Mouse (Mus musculus): ENCODE measurements around the gene St8sia6.
"Not testable (repeated sequence)": the region's sequence is repeated elsewhere in the genome, so short reads cannot be mapped to it uniquely, and the experiment has no call there.

St8sia6 gene

DNA sequence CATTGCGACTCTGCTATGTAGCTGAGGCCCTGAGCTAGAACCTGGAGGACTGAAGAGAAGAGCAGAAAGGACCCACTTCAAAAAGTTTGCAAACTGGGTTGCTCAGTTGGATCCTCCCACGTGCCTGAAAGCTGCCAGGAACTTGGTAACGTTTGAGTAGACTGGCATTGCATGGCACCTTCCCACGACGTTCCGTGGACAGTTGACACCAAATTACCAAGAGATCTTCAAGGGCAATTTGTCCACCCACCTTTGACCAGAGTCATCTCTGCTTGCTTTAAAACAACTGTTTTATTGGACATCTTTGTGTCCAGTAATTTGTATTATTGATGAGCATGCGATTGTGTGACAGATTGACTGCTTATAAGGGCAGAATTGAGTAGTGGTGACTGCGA is at the start of gene St8sia6:
TSS of gene St8sia6 (minus strand) at position 96 of the 395 bp plus-strand sequence.
- in situ Hi-C loops (cut with MboI, MseI), result loop anchor here (5.0 kb wide), 3 partner anchors 72 to 122 kb away; no protein-coding TSS in a partner anchor

DNA sequence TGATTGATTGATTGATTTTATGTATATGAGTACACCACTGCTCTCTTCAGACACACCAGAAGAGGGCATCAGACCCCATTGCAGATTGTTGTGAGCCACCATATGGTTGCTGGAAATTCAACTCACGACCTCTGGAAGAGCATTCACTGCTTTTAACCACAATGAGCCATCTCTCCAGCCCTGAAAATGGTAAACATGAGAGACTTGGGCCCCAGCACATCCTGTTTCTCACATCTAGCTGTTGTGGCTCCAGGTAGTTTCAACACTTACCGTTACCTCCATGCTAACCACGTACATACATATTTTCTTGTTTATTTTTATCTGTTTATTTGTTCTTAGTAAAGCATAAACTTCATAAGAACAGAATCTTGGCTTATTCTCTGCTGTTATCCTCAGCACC is 42.4 kb upstream of the St8sia6 start:
- in situ Hi-C loops (cut with MboI, MseI), result no loop called here

- in situ Hi-C loops (cut with MboI, MseI), result no loop called here
Measured at GRCm38 (mm10) chr2:13834989-13835388, 41.1 kb upstream of the St8sia6 start.

GRCm38 (mm10) chr2:13816645-13817044 is 22.8 kb upstream of the St8sia6 start:
- in situ Hi-C loops (cut with MboI, MseI), result no loop called here

DNA sequence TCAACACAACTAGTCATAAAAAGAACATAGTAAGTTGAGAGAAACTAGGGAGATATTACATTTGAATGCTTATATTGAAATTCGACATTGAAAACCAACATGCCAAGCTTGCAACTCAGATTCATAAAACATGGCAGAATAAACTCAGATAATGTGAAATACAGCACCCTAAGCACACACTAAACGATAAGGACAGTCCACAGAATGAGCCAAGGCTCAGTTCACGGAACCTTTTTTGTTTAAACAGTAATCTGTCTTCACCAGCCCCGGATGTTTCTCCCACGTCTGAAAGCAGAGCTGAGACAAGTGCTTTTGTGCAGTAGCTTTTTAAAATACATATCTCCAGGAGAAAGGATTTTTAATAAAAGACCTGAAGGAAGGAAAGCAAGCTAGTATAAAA is 14.7 kb upstream of the St8sia6 start:
- in situ Hi-C loops (cut with MboI, MseI), result no loop called here

- in situ Hi-C loops (cut with MboI, MseI), result no loop called here
Measured at GRCm38 (mm10) chr2:13808008-13808407, 14.1 kb upstream of the St8sia6 start.

DNA sequence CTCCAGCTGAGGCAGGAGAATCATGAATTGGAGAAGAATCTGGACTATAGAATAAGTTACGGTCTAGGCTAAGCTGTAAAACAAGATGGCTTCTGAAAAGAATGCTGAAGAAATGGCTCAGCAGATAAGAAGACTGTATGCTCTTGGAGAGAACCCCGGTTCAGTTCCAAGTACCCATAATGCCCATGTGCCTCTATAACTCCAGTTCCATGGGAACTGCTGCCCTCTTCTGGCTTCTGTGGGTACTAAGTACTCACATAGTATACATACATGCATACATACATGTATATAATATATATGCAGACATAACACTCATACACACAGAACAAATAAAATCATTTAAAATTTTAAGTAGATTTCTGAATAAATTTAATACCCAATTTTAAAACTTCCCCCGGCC is 12.3 kb upstream of the St8sia6 start:
- in situ Hi-C loops (cut with MboI, MseI), result no loop called here

DNA sequence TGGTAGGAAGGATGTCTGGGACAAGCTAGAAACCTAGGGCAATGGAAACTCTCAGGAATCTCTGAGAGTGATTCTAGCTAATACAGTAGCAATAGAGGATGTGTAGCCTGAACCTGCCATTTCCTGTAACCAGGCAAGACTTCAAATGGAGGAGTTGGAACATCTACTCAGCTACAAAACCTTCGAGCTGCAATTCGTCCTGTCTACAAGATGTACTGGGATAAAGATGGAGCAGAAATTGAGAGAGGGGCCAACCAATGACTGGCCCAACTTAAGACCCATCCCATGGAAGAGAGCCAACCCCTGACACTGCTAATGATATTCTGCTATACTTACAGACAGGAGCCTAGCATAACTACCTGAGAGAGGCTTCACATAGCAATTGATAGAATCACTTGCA is 6.8 kb upstream of the St8sia6 start:
- in situ Hi-C loops (cut with MboI, MseI), result loop anchor here in 1 of 2 experiments (5.0 kb wide), 1 partner anchor 528 kb away; the partner anchor contains the start of gene Rsu1

GRCm38 (mm10) chr2:13794446-13794845 is 582 bp upstream of the St8sia6 start:
- in situ Hi-C loops (cut with MboI, MseI), result loop anchor here (5.0 kb wide), 3 partner anchors 72 to 122 kb away; no protein-coding TSS in a partner anchor

DNA sequence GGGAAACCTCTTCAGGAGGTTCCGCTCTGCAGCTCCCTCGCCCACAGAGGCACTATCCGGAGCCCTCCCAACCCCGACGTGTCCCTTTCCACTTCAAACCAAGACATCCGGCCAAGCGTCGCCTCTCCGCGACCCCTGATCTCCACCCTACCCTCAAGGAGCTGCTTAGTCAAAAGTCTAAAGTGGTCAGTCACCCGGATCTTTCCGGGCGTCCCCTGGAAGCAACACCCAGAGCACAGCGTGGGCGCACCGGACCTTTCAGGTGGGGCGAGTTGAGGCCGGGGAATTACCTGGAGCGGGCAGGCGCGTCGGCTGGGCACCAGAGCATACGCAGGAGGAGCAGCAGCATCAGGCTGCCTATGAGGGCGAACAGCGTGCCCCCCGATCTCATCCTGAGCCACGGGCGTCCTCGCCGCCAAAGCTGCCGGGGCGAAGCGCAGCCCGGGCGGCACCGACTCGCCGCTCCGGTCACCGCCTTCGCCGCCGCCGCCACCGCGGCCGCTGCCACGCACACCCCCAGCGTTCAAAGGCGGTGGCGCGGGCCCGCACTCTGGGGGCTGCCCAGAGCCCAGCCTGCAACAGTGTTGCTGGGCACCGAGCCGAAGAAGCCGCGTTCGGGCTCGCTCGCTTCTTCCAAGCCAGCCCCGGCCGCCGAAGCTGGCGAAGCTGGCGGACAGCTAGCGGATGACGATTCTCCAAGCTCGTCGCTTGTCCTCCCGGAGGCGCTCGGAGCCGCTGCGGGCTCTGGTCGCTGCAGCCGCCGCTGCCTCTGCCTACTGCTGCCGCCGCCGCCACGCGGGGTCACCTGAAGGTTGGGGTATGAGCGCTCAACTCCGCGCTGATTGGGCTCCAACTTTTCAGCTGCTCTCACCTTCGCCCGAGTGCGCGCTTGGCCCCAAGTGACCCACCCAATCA is 553 bp downstream of the St8sia6 start:
- in situ Hi-C loops (cut with MboI, MseI), result loop anchor here (5.0 kb wide), 3 partner anchors 71 to 121 kb away; no protein-coding TSS in a partner anchor

DNA sequence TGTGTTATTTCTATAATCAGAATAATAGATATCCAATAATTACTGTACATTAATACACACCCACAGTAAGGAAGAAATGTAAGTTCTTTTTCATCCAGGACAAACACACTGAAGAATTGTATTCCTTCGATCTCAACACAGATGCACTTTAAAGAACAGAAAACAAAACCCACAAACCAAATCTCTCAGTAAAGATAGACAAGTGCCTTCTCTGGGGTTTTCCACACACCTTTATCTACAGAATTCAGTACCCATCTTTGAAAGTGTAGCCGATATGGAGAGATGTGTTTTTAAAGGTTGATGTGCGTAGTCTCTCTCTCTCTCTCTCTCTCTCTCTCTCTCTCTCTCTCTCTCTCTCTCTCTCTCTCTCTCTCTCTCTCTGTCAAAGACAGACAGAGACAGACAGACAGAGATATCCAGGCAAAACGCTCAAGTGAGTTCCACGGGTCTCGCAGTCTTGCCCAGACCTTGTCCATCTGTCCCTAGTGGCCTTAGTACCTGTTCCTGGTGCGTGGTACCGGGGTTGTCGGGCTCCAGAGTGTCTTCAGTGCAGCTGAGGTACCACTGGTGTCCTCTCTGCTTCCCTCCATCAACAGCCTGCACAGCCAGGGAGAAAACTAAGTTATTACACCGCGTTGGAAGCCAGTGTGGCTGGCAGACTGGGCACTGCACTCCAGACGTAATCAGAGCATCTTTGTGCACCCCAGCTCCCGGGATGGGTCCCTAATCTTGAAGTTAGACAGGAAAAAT is 1.4 kb downstream of the St8sia6 start:
- in situ Hi-C loops (cut with MboI, MseI), result loop anchor here (5.0 kb wide), 3 partner anchors 70 to 120 kb away; no protein-coding TSS in a partner anchor

- in situ Hi-C loops (cut with MboI, MseI), result loop anchor here (5.0 kb wide), 3 partner anchors 69 to 119 kb away; no protein-coding TSS in a partner anchor
Measured at GRCm38 (mm10) chr2:13791598-13791997, 2.3 kb downstream of the St8sia6 start.

DNA sequence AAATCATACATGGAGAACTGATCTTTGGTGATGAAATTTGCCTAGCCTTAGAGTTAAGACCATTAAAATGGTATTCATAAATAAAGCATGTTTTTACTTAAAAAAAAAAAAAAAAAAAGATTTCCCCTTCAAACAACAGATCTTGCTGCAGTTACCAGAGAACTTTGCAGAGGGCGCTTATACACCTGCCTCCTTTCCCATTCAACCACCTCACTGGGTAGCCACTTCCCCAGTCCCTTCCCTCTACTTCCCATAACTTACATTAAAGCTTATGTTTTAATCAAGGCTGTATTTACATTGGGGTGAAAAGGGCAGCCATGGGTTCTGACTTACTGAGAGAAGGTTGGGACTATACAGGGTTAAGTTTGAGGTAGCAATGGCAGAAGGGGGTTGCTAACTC is 4.5 kb downstream of the St8sia6 start:
- in situ Hi-C loops (cut with MboI, MseI), result no loop called here

DNA sequence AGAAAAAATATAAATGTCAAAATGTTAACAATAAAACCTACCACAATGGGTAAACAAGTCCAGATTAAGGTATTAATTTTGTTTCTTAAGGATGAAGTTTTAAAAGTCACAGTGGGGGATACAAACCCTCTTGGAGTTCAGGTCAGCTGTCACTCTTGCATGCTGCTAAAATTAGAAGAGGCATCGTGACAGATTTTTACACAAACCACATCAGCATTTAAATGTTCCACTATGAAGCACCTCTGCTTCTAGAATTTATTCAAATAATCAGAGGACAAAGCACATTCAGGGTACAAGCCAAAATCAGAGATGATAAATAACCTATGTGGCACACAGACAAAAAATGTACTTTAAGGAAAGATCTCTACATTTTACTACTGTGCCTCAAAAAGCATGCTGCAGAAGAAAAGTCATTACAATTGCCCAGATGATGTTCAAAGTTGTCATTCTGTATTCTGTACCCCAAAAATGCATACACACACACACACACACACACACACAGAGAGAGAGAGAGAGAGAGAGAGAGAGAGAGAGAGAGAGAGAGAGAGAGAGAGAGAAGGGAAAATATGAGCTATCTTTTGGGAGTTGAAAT is 7.2 kb downstream of the St8sia6 start:
- in situ Hi-C loops (cut with MboI, MseI), result no loop called here

- in situ Hi-C loops (cut with MboI, MseI), result not testable (repeated sequence)
Measured at GRCm38 (mm10) chr2:13785992-13786391, 7.9 kb downstream of the St8sia6 start.

DNA sequence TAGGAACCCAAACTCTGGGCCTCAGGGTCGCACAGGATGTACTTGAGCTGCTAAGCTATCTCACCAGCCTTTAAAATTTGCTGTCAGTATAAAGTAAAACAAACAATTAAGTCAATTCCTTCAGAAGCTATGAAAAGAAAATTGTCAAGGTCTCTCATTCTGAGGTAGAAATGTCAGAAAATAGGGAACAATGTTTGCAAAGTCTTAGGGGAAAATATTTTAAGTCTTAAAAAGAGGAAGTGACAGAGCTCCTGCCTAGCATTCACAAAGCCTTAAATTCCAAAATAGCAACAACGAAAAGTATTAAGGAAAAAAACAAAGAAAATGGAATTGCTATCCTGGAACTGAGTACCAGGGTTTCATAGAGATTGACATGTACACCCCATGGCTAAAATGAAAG is 8.6 kb downstream of the St8sia6 start:
- in situ Hi-C loops (cut with MboI, MseI), result no loop called here

DNA sequence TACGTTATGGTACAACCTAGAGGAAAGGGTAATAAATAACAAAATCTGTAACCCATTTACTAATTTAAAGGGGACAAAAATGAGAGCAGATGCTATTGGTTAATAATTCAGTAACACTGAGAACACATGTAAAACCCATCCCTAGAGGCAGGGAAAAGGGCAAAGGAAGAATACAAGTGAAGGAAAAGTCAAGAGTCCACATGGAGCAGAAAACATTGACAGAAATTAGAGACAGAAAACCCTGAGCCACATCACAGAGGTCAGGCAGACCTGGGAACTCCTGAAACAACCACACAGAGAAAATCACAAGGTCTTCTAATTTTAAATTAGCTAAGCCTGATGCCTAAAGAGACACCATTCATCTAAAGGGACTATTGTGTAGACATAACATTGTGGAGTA is 9.4 kb downstream of the St8sia6 start:
- in situ Hi-C loops (cut with MboI, MseI), result no loop called here

- in situ Hi-C loops (cut with MboI, MseI), result no loop called here
Measured at GRCm38 (mm10) chr2:13777032-13777431, 16.8 kb downstream of the St8sia6 start.

DNA sequence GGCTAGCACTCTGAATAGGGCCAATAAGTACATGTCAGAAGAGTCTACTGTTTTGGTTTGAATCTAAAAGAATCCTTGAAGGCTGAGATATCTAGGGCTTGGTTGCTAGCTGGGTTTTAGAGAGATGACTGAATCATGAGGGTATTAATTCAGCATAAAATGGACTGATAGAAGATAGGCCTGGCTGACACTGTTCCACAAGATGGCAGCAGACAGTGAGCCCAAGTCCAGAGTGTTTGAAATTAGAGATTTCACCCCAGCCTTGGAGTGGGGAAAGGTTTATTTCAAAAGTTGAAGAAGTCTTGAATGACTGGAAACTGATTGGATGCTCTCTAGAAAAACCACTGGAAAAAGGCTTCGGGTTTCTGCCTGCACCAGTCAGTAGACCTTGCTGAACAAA is 17.4 kb downstream of the St8sia6 start:
- in situ Hi-C loops (cut with MboI, MseI), result no loop called here

DNA sequence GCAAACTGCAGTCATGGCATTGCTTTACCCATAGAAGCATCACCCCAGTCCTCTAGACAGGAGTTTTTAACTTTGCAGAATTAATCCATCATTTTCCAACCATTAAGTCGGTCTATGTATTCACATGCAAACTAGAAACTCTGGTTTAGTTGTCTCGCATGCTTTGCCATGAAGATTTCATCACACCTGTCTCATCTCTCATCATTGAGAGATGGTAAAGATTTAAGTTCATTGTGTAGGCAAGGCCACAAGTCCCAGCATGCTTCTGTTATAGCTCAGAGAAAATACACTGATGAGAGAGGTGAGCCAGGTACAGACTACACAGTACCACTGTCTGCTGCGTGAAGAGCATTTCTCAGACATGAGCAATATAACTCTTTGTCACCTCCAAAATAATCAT is 18.8 kb downstream of the St8sia6 start:
- in situ Hi-C loops (cut with MboI, MseI), result no loop called here

GRCm38 (mm10) chr2:13768524-13768923 is 25.3 kb downstream of the St8sia6 start:
- in situ Hi-C loops (cut with MboI, MseI), result no loop called here

Measured in T-helper 17 cell (primary cell).